Mouse (Mus musculus) E14TG2a.4 (cell line): Measurements from ENCODE around the gene Tbc1d22a.

Experiments used
- H3K27me3 ChIP-seq: 2 replicates; pipeline ENCODE4 v1.6.1; 2014; ENCODE audit warnings: low read length, control low read depth; ENCODE audit not compliant: insufficient read depth
- H3K36me3 ChIP-seq: 2 replicates; pipeline ENCODE4 v1.6.1; 2014; ENCODE audit warnings: low read length, control low read depth; ENCODE audit not compliant: insufficient read depth
- H3K4me1 ChIP-seq: replicated peaks from 2 replicates; pipeline ENCODE4 v1.6.1; 2014; ENCODE audit warnings: low read depth, low read length, control low read depth
- H3K4me3 ChIP-seq: replicated peaks from 2 replicates; pipeline ENCODE4 v1.5.1; 2014; ENCODE audit warnings: mild to moderate bottlenecking, low read length
- H3K9me3 ChIP-seq: 2 replicates; pipeline ENCODE4 v1.6.1; 2014; ENCODE audit warnings: low read length, control low read depth
- CTCF ChIP-seq: conservative IDR thresholded peaks from 2 replicates; pipeline ENCODE4 v1.5.1; 2014; ENCODE audit warnings: low read length
- NANOG ChIP-seq: IDR thresholded peaks from 2 replicates; pipeline ENCODE4 v1.6.1; 2014; ENCODE audit warnings: borderline replicate concordance, low read length, mixed read lengths
- POU5F1 ChIP-seq: IDR thresholded peaks from 2 replicates; pipeline ENCODE4 v1.6.1; 2014; ENCODE audit warnings: low read length, borderline replicate concordance

Gene Tbc1d22a

DNA sequence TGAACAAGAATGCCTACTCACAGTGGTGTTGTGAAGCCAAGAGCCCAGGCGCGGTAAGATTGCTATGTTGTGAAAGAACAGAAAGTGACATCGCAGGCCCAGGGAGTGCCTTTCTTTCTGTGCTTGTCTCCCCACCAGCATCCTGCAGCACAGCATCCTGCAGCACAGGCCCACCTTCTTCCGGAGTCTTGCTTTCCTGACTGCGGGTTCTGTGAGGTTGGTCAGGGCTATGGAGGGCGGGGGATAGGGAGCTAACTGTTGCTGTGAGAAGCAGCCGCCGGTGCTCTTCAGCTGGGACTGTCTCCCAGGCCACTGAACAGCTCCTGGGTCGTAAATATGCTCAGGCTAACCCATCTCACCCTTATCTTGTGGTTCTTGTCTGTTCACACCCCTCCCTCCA lies 131.6 kb downstream of the Tbc1d22a start:
- H3K27me3 ChIP-seq, result no peaks in the 10 kb centered on the region
- H3K4me3 ChIP-seq, result no peak overlapping the region
- TF ChIP-seq NANOG, result no peak
- no peak for TF ChIP-seq CTCF
- TF ChIP-seq POU5F1, result no peak
- no peaks in the 10 kb centered on the region for H3K9me3 ChIP-seq
- H3K4me1 ChIP-seq, result peaks cover 9% of the 10 kb centered on the region
- H3K36me3 ChIP-seq, result no peaks in the 10 kb centered on the region

DNA sequence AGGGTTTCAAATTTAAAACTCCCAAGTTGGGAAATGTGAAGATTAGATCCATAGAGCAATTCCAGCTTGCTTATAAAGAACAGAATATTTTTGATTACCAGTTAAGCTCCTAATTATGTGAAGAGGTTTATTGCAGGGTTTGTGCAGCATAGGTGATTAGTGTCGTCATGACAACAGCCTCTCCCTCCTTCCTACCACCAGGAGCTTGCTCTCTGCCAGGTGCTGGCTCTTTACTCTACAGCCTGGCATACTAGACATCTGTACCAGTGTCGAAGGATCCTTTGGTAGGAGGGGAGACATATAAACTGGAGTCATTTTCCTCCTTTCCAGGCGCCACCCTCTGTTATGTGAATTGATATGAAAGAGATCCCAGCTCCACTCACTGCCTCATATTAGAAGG lies 132.3 kb downstream of the Tbc1d22a start:
- Histone ChIP-seq H3K36me3 (peaks cover 2% of the 10 kb centered on the region), H3K4me1 (peaks cover 9% of the 10 kb centered on the region), H3K9me3 (no peaks in the 10 kb centered on the region), H3K4me3 (no peak overlapping the region), H3K27me3 (no peaks in the 10 kb centered on the region)
- TF ChIP-seq CTCF (no peak), POU5F1 (no peak), NANOG (no peak)

DNA sequence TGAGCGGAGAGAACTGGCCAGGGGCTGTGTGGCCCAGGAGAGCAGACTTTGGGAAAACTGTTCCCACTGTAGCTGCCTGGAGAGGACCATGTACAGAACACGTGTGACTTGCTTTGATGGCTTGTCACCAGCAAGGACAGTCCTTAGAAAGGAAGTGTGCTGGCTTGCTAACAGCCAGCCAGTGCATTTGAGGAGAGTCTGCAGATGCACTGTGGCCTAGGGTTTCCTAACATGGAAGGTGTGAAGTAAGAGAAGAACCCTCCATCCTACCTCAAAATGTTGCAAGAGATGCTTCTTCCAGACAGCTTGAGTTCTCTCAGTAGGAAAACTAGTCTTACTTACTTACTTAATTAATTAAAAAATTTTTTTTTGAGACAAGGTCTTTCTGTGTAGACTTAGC lies 140.7 kb downstream of the Tbc1d22a start:
- H3K4me1 ChIP-seq, result no peaks in the 10 kb centered on the region
- H3K9me3 ChIP-seq, result no peaks in the 10 kb centered on the region
- H3K4me3 ChIP-seq, result no peak overlapping the region
- no peaks in the 10 kb centered on the region for H3K27me3 ChIP-seq
- TF ChIP-seq NANOG, result no peak
- no peak for TF ChIP-seq POU5F1
- no peak for TF ChIP-seq CTCF
- peaks cover 13% of the 10 kb centered on the region for H3K36me3 ChIP-seq

DNA sequence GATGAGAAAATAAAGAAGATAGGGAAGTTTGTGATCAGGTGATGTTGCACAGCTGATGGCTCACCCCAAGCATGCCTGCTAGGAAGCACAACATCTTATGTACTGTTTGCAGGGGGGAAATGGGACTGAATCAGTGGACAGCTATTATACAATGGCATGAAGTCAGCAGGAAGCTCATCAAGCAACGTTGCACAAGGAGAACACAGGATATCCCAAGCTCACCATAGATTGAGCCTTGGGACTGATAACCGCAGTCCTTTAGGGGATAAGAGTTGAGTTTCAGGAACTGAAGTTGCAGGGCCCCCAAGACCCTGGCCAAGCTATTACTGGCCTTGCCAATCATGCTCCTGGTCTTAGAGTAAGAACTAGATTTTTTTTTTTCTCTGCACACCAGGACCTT lies 141.6 kb downstream of the Tbc1d22a start:
- H3K9me3 ChIP-seq, result no peaks in the 10 kb centered on the region
- peaks cover 13% of the 10 kb centered on the region for H3K36me3 ChIP-seq
- H3K27me3 ChIP-seq, result no peaks in the 10 kb centered on the region
- H3K4me3 ChIP-seq, result no peak overlapping the region
- no peaks in the 10 kb centered on the region for H3K4me1 ChIP-seq
- no peak for TF ChIP-seq CTCF
- no peak for TF ChIP-seq NANOG
- TF ChIP-seq POU5F1, result no peak

DNA sequence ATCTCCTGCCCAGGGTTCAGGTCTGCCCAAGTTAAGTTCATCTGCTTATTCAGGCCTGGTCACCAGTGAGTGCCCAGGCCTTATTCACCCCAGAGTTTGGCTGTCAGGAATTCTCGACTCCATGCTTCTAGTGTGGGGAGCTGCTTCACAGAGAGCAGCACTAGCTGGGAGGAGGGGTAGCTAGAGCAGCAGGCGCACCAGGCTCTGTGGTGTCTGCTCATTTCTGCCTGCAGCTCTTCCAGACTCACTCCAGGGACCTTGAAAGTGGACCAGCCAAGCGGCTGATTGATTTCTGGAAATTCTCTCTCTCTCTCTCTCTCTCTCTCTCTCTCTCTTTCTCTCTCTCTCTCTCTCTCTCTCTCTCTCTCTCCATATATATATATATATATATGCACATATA lies 146.1 kb downstream of the Tbc1d22a start:
- Histone ChIP-seq H3K4me1 (0 out of 2 replicates have a peak, but pooled peaks cover 1% of the 10 kb centered on the region), H3K27me3 (no peaks in the 10 kb centered on the region), H3K9me3 (no peaks in the 10 kb centered on the region), H3K36me3 (no peaks in the 10 kb centered on the region), H3K4me3 (no peak overlapping the region)
- TF ChIP-seq NANOG (no peak), CTCF (no peak), POU5F1 (no peak)

DNA sequence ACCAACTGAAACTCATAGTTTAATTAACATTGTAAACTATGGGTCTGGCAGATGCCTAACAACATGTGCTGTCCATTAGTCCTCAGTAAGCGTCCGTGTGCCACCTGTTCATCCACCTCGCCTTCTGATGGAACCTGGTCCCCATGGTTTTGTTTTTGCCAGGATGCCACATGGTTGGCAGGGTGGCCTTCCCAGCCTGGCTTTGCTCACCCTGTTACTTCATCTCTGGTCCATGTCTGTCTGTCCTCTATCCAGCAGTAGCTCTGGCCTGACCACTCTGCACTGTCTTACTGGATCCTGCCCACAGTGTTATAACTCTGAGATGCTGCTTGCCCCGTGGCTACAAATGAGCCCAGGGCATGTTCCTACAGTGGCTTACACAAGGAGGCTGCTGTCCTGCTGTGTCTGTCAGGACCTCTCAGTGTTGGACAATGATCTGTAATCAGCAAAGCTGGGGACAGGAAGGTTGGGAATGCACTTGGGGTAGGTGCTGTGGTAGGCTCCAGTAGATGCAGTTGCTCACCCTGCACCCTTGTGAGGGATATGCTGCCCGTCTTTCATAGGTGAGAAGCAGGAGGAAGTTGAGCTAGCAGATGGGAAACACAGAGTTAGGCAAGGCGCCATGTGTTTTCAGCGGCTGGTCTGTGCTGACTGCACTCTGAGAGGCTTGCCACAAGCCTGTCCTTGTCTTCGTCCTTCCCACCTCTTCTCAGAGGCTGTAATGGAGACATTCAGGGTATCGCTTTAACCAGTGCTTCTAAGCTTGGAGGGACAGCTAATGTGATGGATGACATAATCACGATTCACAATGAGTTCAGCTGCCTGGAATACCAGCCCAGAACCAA lies 148.3 kb downstream of the Tbc1d22a start:
- Histone ChIP-seq H3K27me3 (no peaks in the 10 kb centered on the region), H3K4me3 (no peak overlapping the region), H3K36me3 (no peaks in the 10 kb centered on the region), H3K9me3 (no peaks in the 10 kb centered on the region), H3K4me1 (0 out of 2 replicates have a peak, but pooled peaks cover 8% of the 10 kb centered on the region)
- no peak for TF ChIP-seq CTCF
- no peak for TF ChIP-seq NANOG

DNA sequence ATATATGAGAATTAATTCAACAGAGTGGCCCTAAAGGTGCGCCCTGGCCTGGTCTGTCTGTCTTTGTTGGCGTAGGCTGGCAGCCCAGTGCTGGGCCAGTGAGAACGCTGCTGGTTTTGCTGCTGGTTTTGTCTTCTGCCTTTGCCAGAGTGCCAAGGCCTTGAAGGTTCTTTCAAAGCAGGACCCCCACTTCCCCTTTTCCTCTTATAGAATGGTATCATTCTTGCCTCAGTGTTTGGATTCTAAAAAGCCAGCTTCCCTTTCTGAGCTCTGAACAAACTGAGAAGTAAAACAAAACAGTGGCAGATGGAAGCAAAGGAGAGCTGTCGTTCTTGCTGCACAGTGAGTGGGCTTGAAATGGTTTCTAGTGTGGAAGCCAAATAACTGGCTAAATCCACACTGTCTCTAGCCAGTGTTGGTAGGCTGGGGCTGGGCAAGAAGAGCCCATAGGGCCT lies 149.6 kb downstream of the Tbc1d22a start:
- Histone ChIP-seq H3K27me3 (no peaks in the 10 kb centered on the region), H3K4me1 (0 out of 2 replicates have a peak, but pooled peaks cover 8% of the 10 kb centered on the region), H3K9me3 (no peaks in the 10 kb centered on the region), H3K4me3 (no peak overlapping the region), H3K36me3 (peaks cover 4% of the 10 kb centered on the region; the same call in 1 of the 2 replicates)
- TF ChIP-seq POU5F1 (no peak), CTCF (no peak), NANOG (no peak)

DNA sequence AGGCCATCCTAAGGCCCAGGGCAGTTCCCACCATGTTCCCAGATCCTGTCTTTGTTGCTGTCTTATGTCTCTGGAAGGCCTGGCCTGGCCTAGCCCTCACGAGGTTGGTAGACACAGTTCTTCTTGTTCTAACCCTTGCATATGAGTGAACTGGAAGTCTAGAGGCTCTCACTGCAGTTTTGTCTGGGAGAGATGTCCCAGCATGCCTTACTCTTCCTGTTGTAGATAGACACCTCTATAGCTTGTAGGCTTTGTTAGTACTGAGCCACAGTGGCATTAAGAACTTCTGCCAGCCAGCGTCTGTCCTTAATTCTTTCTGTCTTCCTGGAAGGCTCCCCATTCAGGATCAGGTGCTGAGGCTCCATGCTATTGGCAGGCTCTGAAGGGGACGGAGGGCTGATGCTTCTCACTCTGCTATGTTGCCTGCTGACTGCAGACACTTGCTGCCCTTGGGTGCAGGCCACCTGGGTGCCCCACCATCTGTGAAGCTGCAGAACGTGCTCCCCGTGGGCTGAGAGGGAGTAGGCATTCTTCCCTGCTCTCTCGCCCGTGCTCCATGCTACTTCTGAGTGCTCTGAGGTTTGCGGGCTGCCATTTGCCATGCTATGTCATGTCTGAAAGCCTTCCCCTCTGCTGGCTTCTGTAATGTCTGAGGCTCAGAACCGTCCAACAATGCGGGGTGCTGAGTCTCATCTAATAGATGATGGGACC lies 150.8 kb downstream of the Tbc1d22a start:
- H3K9me3 ChIP-seq, result no peaks in the 10 kb centered on the region
- no peaks in the 10 kb centered on the region for H3K27me3 ChIP-seq
- 0 out of 2 replicates have a peak, but pooled peaks cover 8% of the 10 kb centered on the region for H3K4me1 ChIP-seq
- TF ChIP-seq NANOG (no peak), CTCF (no peak), POU5F1 (no peak)
- peaks cover 7% of the 10 kb centered on the region for H3K36me3 ChIP-seq
- H3K4me3 ChIP-seq, result no peak overlapping the region
